Mouse (Mus musculus): ENCODE data around the gene Oas3.

GRCm38 (mm10) chr5:120734380-120734990 lies 43.0 kb downstream of the Oas3 start:
- no peak for TF ChIP-seq CTCF (IDR thresholded peaks at IDR 0.05; ENCODE audit: low read depth)
- no peak for TF ChIP-seq EP300 (IDR thresholded peaks at IDR 0.05; ENCODE audit: low read depth)
